Mouse (Mus musculus) midbrain, embryonic 14.5 days (tissue): ENCODE data around the gene Syne2. TPM values are rescaled to one million over a fixed set of nuclear protein-coding genes. Genes with fewer than 3 reads are reported as not detected.

ENCODE experiments used
- ATAC-seq: fragments of 200-750 bp; cut with Nextera tagmentation; 2 replicates; pipeline ENCODE4 v1.8.0; 2017; ENCODE audit warnings: moderate number of reproducible peaks, moderate library complexity; ENCODE audit not compliant: low FRiP score, low TSS enrichment
- DNase-seq: peaks from one replicate; pipeline ENCODE4 v3.0.0-alpha.2; 2015
- H3K27ac ChIP-seq: fragments of 300-500 bp; sonication (generic); replicated peaks from 2 replicates; pipeline ENCODE4 v1.5.1; 2014; ENCODE audit warnings: mild to moderate bottlenecking, low read depth, low read length, moderate library complexity
- H3K27me3 ChIP-seq: fragments of 300-500 bp; sonication (generic); 2 replicates; pipeline ENCODE4 v1.6.1; 2014; ENCODE audit warnings: low read length, control low read depth, mixed read lengths; ENCODE audit not compliant: control insufficient read depth, insufficient read depth
- H3K36me3 ChIP-seq: fragments of 300-500 bp; sonication (generic); 2 replicates; pipeline ENCODE4 v1.6.1; 2014; ENCODE audit warnings: low read length, control low read depth; ENCODE audit not compliant: control insufficient read depth, insufficient read depth
- H3K4me1 ChIP-seq: fragments of 300-500 bp; sonication (generic); 2 replicates; pipeline ENCODE4 v1.6.1; 2014; ENCODE audit warnings: mild to moderate bottlenecking, antibody characterized with exemption, low read length, control low read depth; ENCODE audit not compliant: control insufficient read depth, insufficient read depth
- H3K4me2 ChIP-seq: fragments of 300-500 bp; sonication (generic); 2 replicates; pipeline ENCODE4 v1.6.1; 2014; ENCODE audit warnings: mild to moderate bottlenecking, low read length, moderate library complexity
- H3K4me3 ChIP-seq: fragments of 300-500 bp; sonication (generic); replicated peaks from 2 replicates; pipeline ENCODE4 v1.5.1; 2014; ENCODE audit warnings: low read depth, low read length
- H3K9ac ChIP-seq: fragments of 300-500 bp; sonication (generic); replicated peaks from 2 replicates; pipeline ENCODE4 v1.6.1; 2014; ENCODE audit warnings: mild to moderate bottlenecking, low read length, moderate library complexity
- H3K9me3 ChIP-seq: fragments of 300-500 bp; sonication (generic); 2 replicates; pipeline ENCODE4 v1.6.1; 2016; ENCODE audit warnings: low read length, control low read depth, mixed read lengths; ENCODE audit not compliant: control insufficient read depth
- WGBS: fragments of 180-500 bp; shearing (Covaris S2); extraction: QIAGEN DNeasy Blood & Tissue Kit; methylation state at CpG from one replicate; pipeline ENCODE4 v1.1.7; 2014; 5-methylcytosine and 5-hydroxymethylcytosine counted together
- polyA plus RNA-seq: library from polyadenylated mRNA; unstranded; fragments of >200 nt; fragmentation: Nextera tagmentation; extraction: Ambion mirVana; gene quantifications from 2 replicates; pipeline ENCODE4 v1.2.1, GENCODE M21; 2014

Gene Syne2
- polyA plus RNA-seq, 1 experiment from 2014 or later, result 63.5 TPM

GRCm38 (mm10) chr12:75866419-75867373 lies 48.8 kb downstream of the Syne2 start:
- Histone ChIP-seq H3K36me3 (no peaks in the 10 kb centered on the region), H3K9me3 (no peaks in the 10 kb centered on the region), H3K9ac (no peak overlapping the region), H3K27me3 (no peaks in the 10 kb centered on the region), H3K27ac (no peak overlapping the region), H3K4me3 (no peak overlapping the region), H3K4me1 (no peaks in the 10 kb centered on the region; the same call in 1 of the 2 replicates), H3K4me2 (no peak overlapping the region)
- 90% methylated on average over 17 of the region's 17 CpGs for WGBS
- DNase-seq, result no peak
- ATAC-seq, result no peak

GRCm38 (mm10) chr12:75873546-75874235 lies 55.8 kb downstream of the Syne2 start:
- no peak overlapping the region for H3K9ac ChIP-seq
- H3K27me3 ChIP-seq, result no peaks in the 10 kb centered on the region
- H3K4me2 ChIP-seq, result peak overlapping the region; percentile 31
- ATAC-seq (peak; percentile 75), DNase-seq (peak; percentile 66)
- WGBS, result 7% methylated on average over 9 of the region's 9 CpGs
- no peak overlapping the region for H3K4me3 ChIP-seq
- H3K9me3 ChIP-seq, result no peaks in the 10 kb centered on the region
- peaks cover 11% of the 10 kb centered on the region for H3K4me1 ChIP-seq
- peak overlapping the region; percentile 37 for H3K27ac ChIP-seq
- no peaks in the 10 kb centered on the region for H3K36me3 ChIP-seq

- ATAC-seq (peak; percentile 40; the same call in 1 of the 2 replicates), DNase-seq (no peak)
- Histone ChIP-seq H3K4me2 (peak overlapping the region; percentile 31), H3K9me3 (no peaks in the 10 kb centered on the region), H3K27ac (peak overlapping the region; percentile 32; the same call in 1 of the 2 replicates), H3K4me3 (no peak overlapping the region), H3K4me1 (peaks cover 11% of the 10 kb centered on the region), H3K9ac (no peak overlapping the region), H3K36me3 (no peaks in the 10 kb centered on the region), H3K27me3 (no peaks in the 10 kb centered on the region)
- WGBS, result 19% methylated on average over 12 of the region's 12 CpGs
These were observed 56.5 kb downstream of the Syne2 start for GRCm38 (mm10) chr12:75874287-75874994.

- Histone ChIP-seq H3K4me2 (no peak overlapping the region), H3K9me3 (no peaks in the 10 kb centered on the region), H3K27me3 (no peaks in the 10 kb centered on the region), H3K27ac (no peak overlapping the region), H3K4me3 (no peak overlapping the region), H3K4me1 (no peaks in the 10 kb centered on the region), H3K9ac (no peak overlapping the region), H3K36me3 (no peaks in the 10 kb centered on the region)
- DNase-seq, result no peak
- ATAC-seq, result no peak
- WGBS, result 93% methylated on average over 12 of the region's 12 CpGs
These were observed 61.8 kb downstream of the Syne2 start for GRCm38 (mm10) chr12:75879636-75880317.

GRCm38 (mm10) chr12:75881554-75881953 lies 63.6 kb downstream of the Syne2 start:
- Histone ChIP-seq H3K9ac (no peak overlapping the region), H3K36me3 (no peaks in the 10 kb centered on the region), H3K27ac (no peak overlapping the region), H3K4me1 (no peaks in the 10 kb centered on the region), H3K9me3 (no peaks in the 10 kb centered on the region), H3K4me3 (no peak overlapping the region), H3K27me3 (no peaks in the 10 kb centered on the region), H3K4me2 (no peak overlapping the region)
- WGBS, result 79% methylated on average over 4 of the region's 4 CpGs
- ATAC-seq (no peak), DNase-seq (peak; percentile 13)

- Histone ChIP-seq H3K27ac (no peak overlapping the region), H3K4me2 (no peak overlapping the region), H3K4me3 (no peak overlapping the region), H3K27me3 (no peaks in the 10 kb centered on the region), H3K4me1 (no peaks in the 10 kb centered on the region), H3K9me3 (no peaks in the 10 kb centered on the region), H3K36me3 (peaks cover 19% of the 10 kb centered on the region), H3K9ac (no peak overlapping the region)
- no peak for DNase-seq
- WGBS, result 79% methylated on average over 7 of the region's 7 CpGs
- no peak for ATAC-seq
These were observed 68.2 kb downstream of the Syne2 start for GRCm38 (mm10) chr12:75886161-75886560.

- Histone ChIP-seq H3K4me2 (no peak overlapping the region), H3K4me1 (no peaks in the 10 kb centered on the region), H3K9ac (no peak overlapping the region), H3K4me3 (no peak overlapping the region), H3K27me3 (no peaks in the 10 kb centered on the region), H3K27ac (no peak overlapping the region), H3K9me3 (no peaks in the 10 kb centered on the region), H3K36me3 (peaks cover 22% of the 10 kb centered on the region)
- ATAC-seq (no peak), DNase-seq (no peak)
- WGBS, result 94% methylated on average over 2 of the region's 2 CpGs
These were observed 69.0 kb downstream of the Syne2 start for GRCm38 (mm10) chr12:75886946-75887345.

GRCm38 (mm10) chr12:75888721-75889120 lies 70.8 kb downstream of the Syne2 start:
- H3K27me3 ChIP-seq, result no peaks in the 10 kb centered on the region
- 83% methylated on average over 12 of the region's 12 CpGs for WGBS
- H3K9me3 ChIP-seq, result no peaks in the 10 kb centered on the region
- ATAC-seq (no peak), DNase-seq (no peak)
- H3K9ac ChIP-seq, result no peak overlapping the region
- no peak overlapping the region for H3K4me2 ChIP-seq
- no peaks in the 10 kb centered on the region for H3K4me1 ChIP-seq
- H3K36me3 ChIP-seq, result peaks cover 22% of the 10 kb centered on the region
- no peak overlapping the region for H3K27ac ChIP-seq
- H3K4me3 ChIP-seq, result no peak overlapping the region
